Mouse (Mus musculus): ENCODE data around the gene Fig4.

Gene Fig4

GRCm38 (mm10) chr10:41302689-41303431 lies at the start of gene Fig4:
Gene Fig4, minus strand, starts transcription at chr10:41303260.
- DNase-seq = peak; percentile 87

DNA sequence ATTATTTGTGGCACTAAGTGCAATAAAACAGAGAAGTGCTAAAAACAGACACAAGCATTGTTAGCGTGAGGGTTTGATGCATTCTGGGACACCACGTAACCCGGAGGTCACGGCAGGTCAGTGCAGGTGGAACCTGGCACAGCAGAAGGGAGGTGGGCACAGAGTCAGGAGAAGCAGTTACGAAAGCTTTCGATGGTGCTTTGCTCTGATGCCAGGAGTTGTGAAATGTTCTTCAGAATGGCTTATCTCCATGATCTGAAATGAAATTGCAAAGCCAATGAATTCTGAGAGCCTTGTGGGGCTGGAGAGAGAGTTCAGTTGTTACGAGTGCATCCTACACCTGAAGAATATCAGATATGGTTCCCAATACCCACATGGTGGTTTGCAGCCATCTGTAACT lies 38.3 kb upstream of the Fig4 start:
- DNase-seq = no peak

- DNase-seq = no peak
These were observed 29.5 kb upstream of the Fig4 start for GRCm38 (mm10) chr10:41332533-41333043.

GRCm38 (mm10) chr10:41315866-41316265 lies 12.8 kb upstream of the Fig4 start:
- DNase-seq = no peak

DNA sequence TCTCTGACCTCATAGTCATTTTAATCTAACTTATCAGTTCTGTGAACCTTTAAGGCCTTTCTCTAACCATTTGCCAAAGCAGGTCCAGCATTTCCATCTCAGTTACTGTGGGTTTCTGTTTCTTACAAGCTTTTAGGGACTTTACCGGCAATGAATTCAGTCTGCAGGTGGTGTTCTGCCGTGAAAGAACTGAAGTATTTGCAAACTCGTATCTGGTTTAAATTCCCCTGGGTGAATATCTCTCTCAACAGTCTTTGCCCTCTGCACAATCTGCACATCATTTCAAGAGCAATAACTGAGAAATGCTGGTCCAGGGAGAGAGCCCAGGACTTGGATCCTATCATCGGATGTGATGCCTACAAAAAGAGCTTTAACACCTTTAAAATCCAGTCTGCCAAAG lies 5.1 kb upstream of the Fig4 start:
- no peak for DNase-seq

DNA sequence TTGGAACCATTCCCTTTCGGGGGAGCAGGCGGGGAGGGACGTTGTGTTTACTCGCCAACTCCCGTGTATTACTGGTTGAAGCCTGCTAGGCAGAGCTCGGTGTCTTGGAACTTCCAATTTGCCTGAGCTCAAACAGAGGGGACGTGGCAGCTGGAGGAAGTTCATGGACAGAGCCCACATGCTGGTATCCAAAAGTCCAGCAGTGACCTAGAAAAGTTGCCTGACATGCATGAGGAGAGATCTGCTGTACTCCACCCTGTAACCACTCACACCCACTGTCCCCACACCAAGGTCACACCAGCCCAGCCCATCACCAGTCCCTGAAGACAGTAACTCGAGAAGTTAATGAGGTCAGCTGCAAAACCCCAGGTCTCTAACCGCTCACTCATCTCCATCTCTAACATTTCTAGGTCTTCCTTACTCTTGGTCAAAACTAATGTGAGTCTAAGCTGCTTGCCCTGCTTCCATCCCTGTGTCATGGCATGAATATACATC lies 1.9 kb upstream of the Fig4 start:
- no peak for DNase-seq

DNA sequence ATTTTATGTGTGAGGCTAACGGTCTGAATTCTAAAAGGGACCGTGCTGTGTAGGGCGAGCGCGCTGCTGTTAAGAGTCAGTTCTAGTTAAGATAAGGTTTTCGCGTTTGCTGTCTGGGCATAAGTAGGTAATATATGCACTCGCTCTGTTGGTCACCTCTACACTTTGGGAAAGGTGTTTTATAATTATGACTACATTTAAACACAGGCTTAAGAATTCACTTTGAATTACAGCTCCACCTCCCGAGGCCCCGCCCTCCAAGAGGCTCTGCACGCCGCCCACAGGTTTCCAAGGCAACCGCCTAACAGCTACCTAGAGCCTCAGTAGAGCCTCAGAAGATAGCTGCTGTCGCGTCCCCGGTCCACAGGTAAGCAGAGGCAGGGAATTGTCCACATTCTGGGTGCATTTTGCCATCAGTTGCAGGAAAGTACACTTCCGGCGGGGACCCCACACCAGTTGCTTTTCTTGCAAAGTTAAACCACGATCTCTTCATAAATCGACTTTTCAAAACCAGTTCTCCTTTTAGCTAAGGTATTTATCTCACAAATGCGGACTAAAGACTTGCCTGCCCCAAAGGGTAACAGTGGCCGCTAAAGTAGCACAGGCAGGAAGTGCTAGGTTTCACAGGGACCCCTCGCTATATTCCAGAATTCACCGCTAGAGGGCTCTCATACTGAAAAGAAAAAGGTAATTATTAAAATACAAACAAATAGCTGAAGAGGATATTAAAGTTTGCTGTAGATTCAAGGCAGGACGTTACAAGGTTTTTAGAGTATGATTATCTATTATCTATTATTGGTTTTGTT lies 782 bp upstream of the Fig4 start, which contains the start of gene Ak9:
Gene Ak9 (plus strand): TSS at position 342 of the 806 bp plus-strand sequence.
- peak; percentile 80 for DNase-seq

- no peak for DNase-seq
These were observed 2.9 kb downstream of the Fig4 start for GRCm38 (mm10) chr10:41300161-41300560.

GRCm38 (mm10) chr10:41295145-41295544 lies 7.9 kb downstream of the Fig4 start:
- peak; percentile 72 for DNase-seq

DNA sequence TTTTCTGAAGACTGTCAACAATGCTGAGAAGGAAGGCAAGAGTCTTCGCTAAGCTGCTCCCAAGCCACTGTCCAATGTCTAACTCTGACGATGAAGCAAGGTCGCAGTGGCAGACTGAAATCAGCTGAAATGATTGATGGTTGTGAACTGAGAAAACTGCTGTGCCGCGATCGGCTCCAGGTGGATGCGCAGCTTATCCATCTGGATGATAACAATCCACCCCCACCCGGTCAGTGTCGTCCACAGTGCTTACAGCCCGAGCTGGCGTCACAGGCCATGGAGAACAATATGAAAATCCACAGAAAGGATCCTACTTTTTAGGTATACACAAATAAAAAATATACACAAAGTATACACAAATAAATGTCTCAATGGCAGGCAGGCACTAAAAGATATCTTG lies 8.3 kb downstream of the Fig4 start:
- no peak for DNase-seq

DNA sequence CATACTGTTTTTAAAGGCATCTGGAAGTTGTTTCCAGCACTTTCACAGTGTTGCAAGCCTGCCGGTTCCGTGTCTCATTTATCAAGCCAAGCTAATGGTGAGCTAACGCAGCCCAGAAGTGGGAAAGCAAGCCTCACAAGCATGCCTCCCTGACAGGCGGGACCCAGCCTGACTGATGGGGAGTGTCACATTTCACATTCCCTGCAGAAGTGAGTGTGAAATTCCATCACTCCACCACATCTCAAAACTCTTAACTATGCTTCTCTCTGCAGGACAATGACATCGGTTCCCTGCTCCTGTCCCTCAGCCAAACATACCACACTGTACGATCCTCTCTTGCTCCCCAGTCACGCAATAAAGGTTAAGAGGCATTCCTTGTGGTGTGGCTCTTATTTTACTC lies 10.0 kb downstream of the Fig4 start:
- no peak for DNase-seq

DNA sequence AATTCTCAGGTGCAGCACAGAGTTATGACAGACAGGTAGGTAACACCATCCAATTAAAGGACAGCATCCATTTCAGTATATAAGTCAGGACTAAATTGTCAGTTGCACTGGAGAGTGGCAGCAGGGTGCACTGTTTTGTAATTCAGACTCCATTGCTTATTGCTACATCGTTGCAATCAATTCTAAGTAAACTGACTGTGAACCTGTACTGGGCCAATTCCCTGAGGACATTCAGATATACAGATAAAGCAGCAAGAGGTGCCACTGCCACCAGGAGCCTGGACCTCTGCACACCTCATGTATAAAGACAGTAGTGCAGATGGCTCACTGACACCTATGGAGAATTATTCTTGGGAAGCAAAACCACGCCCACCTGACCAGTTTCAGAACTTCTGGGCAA lies 12.0 kb downstream of the Fig4 start:
- no peak for DNase-seq

DNA sequence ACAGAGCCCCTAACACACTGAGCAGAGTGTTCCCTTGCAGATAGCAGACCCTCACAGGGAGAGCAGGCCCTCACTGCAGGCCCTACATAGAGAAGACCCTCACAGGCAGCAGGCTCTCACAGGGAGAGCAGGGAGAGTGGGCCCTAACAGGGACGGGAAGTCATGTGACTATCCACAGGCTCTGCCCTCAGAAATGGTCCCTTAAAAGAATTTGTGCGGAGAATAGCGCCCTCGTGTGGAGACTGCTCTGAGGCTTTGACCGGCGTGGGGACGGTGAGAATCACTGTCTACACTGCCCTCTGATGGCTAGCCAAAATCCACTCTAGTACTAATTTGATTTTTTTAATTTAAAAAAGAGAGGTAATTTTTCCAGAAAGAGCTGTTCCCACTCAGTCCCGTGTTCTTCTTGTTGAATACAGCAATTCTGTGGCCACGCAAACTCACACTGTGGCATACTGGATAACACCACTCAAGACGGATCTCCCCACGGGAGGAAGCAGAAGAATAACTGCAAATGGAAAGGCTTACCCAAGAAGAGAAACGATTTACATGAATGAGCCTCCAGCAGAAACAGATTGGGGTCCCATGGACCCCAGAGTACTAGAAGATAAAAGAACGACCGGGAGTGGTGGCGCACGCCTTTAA lies 14.2 kb downstream of the Fig4 start:
- peak; percentile 78 for DNase-seq

GRCm38 (mm10) chr10:41288074-41288473 lies 15.0 kb downstream of the Fig4 start:
- no peak for DNase-seq

DNA sequence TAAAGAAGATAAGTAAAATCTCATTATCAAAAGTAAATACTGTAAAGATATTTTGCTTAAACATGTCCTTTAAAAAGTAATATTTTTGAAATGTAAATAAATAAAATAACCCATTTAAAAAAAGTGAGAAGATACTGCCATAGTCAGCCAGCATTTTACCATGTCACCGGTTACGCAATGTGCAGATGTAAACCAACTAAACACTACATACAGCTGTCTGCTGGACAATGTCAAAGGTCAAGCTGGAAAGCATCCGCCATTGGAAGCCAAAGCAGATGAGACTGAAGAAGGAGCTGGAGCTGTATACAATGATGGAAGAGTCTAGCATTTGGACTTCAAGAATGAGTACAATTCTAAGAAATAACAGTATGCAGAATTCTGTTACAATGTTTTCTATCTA lies 15.4 kb downstream of the Fig4 start:
- no peak for DNase-seq

DNA sequence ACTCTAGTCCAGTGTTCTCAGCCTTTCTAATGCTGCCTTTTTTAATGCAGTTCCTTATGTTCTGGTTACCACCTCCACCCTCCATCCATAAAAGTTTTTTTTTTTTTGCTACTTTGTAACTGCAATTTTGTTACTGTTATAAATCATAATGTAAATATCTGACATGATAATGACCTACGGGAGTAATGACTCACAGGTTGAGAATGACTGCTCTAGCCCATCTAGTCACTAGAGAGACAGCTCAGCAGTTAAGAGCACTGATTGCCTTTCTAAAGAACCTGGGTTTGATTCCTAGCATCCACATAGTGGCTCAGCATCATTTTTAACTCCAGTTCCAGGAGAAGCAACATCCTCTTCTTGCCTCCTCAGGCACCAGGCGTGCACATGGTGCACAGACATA lies 21.0 kb downstream of the Fig4 start:
- no peak for DNase-seq

- no peak for DNase-seq
These were observed 22.3 kb downstream of the Fig4 start for GRCm38 (mm10) chr10:41280796-41281195.

GRCm38 (mm10) chr10:41280177-41280576 lies 22.9 kb downstream of the Fig4 start:
- no peak for DNase-seq

GRCm38 (mm10) chr10:41278808-41279207 lies 24.3 kb downstream of the Fig4 start:
- no peak for DNase-seq

DNA sequence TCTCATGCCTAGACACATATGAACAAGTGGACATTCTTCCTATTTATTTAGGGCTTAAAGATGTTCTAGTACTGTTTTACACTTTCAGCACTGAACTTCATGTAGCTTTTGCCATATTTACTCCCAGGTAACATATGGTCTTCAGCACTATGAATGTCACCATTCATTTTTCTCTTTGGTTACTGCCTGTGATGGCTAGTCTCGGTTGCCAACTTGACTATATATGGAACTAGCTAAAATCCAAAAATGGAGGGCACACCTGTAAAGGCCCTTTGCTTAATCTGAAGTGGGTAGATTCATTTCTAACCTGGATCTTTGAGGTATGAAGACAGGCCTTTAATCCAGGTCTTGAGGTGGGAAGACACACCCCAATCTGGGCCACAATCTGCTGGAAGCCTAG lies 28.2 kb downstream of the Fig4 start:
- no peak for DNase-seq

DNA sequence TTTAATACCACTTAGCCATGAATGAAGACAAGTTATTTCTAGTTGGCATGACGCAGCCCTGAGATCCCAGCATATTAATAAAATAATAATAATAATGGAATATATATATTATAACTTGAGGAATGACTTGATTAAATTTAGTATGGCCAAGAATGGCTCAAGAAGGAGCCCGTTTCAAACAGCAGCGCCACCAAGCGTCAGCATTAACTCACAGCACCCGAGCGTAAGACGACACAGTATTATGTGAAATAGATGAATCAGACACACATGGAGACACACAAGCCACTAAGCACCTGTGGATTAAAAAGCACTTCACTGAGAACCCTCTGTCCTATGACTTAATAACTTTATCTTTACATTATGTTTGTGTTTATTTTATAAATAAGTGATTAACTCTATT lies 31.2 kb downstream of the Fig4 start:
- DNase-seq = no peak

GRCm38 (mm10) chr10:41261889-41262288 lies 41.2 kb downstream of the Fig4 start:
- no peak for DNase-seq

- no peak for DNase-seq
These were observed 41.8 kb downstream of the Fig4 start for GRCm38 (mm10) chr10:41261218-41261617.
